Mouse (Mus musculus): ENCODE results near the gene Btbd11. TPM values are rescaled to one million over a fixed set of nuclear protein-coding genes. Genes with fewer than 3 reads are reported as not detected.

Gene Btbd11
- polyA plus RNA-seq, 1 experiment from 2014 or later = 6.6 TPM

DNA sequence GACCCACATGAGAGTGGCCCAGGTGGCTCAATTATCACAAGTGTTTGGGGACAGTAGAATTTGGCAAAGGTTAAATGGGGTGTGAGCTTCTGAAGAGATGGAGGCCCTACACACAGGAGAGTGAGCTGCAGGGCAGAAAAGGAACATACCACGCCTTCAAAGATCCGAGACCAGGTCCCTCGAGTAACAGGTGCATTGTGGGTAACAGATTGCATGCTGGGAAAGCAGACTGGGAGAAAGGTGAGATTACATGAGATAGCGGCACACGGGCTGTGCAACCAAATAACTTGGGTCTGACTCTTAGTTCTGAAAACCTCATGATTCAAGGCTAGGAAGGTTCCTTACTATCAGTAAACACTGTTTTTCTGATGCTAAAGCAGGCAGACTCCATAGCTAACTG, 209.7 kb downstream of the Btbd11 start:
- 96% methylated on average over 5 of the region's 5 CpGs for WGBS
- ATAC-seq (ENCODE audit: insufficient read depth, low FRiP score, low TSS enrichment) = no peak

DNA sequence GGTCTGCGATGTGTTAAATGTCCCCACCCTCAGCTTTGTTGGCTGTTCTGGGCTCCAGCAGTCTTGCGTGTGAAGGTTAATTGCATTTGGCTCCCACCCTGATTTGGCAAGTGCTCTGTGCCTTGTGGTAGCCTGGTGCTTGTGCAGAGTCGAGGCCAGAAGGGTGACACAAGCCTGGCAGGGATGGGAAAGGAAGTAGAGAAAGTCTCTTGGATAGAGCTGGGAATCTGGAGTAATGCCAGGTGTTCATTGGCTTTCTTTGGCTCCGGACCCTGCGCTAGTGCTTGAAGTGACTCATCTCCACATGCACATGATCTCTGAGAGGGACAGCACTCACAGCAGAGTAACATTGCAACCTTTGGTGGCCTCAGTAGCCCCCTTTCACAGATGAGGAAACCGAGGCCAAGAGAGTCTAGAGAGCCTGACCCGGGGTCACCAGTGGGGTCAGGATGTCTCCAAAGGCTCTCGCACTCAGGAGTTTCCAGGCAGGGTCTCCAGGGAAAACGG, 211.5 kb downstream of the Btbd11 start:
- Histone ChIP-seq H3K4me3 (ENCODE audit: low read depth, low read length) (peak overlapping the region; percentile 39), H3K27ac (ENCODE audit: low read depth, low read length) (no peak overlapping the region), H3K27me3 (ENCODE audit: control insufficient read depth, insufficient read depth, low read length) (no peaks in the 10 kb centered on the region), H3K4me2 (ENCODE audit: low read depth) (peak overlapping the region; percentile 84), H3K9ac (ENCODE audit: low read length) (peak overlapping the region; percentile 66), H3K4me1 (ENCODE audit: control insufficient read depth, insufficient read depth, low read length) (no peaks in the 10 kb centered on the region), H3K36me3 (ENCODE audit: control insufficient read depth, insufficient read depth, low read length) (no peaks in the 10 kb centered on the region), H3K9me3 (ENCODE audit: control insufficient read depth, low read length) (no peaks in the 10 kb centered on the region)
- WGBS = 44% methylated on average over 9 of the region's 9 CpGs
- ATAC-seq (ENCODE audit: insufficient read depth, low FRiP score, low TSS enrichment) (no peak), DNase-seq (ENCODE audit: low spot score) (no peak)

More for the DNA sequence above, 209.7 kb downstream of the Btbd11 start:
- DNase-seq (ENCODE audit: low spot score) = no peak
- Histone ChIP-seq H3K9ac (ENCODE audit: low read length) (no peak overlapping the region), H3K4me1 (ENCODE audit: control insufficient read depth, insufficient read depth, low read length) (no peaks in the 10 kb centered on the region), H3K36me3 (ENCODE audit: control insufficient read depth, insufficient read depth, low read length) (no peaks in the 10 kb centered on the region), H3K27ac (ENCODE audit: low read depth, low read length) (no peak overlapping the region), H3K9me3 (ENCODE audit: control insufficient read depth, low read length) (no peaks in the 10 kb centered on the region), H3K4me3 (ENCODE audit: low read depth, low read length) (no peak overlapping the region), H3K27me3 (ENCODE audit: control insufficient read depth, insufficient read depth, low read length) (no peaks in the 10 kb centered on the region), H3K4me2 (ENCODE audit: low read depth) (no peak overlapping the region)

DNA sequence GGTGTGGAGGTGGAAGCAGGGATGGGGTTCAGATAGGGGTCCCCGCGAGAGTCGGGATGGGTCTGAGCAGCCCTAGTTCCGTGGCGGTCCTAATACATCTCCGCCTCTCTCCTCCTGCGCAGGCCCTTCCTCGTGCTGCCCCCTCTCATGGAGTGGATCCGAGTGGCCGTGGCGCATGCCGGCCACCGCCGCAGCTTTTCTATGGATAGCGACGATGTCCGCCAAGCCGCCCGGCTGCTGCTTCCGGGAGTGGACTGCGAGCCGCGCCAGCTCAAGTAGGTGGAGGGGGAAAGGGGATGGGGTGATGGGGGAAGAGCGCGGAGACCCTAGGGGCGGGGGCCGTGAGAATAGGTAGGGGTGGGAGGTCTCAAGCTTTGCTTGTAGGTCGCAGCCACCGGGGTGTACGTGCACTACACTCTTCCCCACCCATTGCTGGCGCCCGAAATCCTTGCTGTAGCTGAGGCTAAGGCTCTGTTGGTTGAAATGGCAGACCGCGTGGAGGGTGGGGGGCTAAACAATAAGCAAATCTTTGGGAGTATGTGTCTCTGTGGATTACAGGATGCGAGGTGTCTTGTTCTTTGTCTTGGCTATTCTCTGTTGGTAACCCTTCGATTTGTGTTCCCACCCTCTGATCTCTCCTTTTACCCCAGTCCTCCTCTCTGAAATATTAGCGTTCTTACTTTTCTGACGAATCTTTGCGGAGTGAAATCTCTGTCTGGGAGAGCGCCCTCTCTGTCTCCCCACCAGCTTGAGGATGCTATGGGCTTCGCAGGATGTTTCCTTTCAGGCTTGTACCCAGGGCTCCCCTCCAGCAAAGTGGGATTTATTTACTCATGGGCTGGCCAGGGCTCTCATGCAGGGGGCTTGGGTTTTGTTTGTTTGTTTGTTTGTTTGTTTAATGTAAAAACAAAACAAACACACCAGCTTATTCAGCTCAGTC, 212.3 kb downstream of the Btbd11 start:
- H3K9me3 ChIP-seq (ENCODE audit: control insufficient read depth, low read length) = no peaks in the 10 kb centered on the region
- H3K36me3 ChIP-seq (ENCODE audit: control insufficient read depth, insufficient read depth, low read length) = no peaks in the 10 kb centered on the region
- H3K4me3 ChIP-seq (ENCODE audit: low read depth, low read length) = peak overlapping the region; percentile 39
- H3K4me2 ChIP-seq (ENCODE audit: low read depth) = peak overlapping the region; percentile 84
- peak; percentile 63 for DNase-seq (ENCODE audit: low spot score)
- H3K4me1 ChIP-seq (ENCODE audit: control insufficient read depth, insufficient read depth, low read length) = no peaks in the 10 kb centered on the region
- 1% methylated on average over 39 of the region's 41 CpGs for WGBS
- 0 out of 2 replicates have a peak overlapping the region, but pooled peaks have one; percentile 35 for H3K27ac ChIP-seq (ENCODE audit: low read depth, low read length)
- ATAC-seq (ENCODE audit: insufficient read depth, low FRiP score, low TSS enrichment) = peak; percentile 73
- peak overlapping the region; percentile 66 for H3K9ac ChIP-seq (ENCODE audit: low read length)
- H3K27me3 ChIP-seq (ENCODE audit: control insufficient read depth, insufficient read depth, low read length) = no peaks in the 10 kb centered on the region

DNA sequence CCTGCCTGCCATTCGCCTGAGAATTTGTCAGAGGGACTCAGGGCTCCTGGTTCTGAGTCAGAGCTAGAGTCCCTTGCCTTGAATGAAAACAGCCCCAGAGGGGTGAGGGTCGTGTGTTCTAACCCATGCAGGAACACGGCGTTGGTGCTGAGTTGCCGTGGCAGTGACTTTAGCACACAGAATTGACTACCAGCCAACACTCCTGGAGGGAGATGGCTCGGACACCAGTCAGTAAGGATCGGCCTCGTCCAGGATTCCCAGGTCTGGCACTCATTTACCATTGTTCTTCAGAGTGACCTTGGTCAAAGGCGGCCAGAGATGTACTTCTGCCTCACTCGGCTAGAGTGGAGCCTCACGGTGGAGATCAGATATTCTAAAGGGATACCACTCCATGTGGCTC, 215.9 kb downstream of the Btbd11 start:
- no peak for ATAC-seq (ENCODE audit: insufficient read depth, low FRiP score, low TSS enrichment)
- whole genome bisulfite sequencing = 88% methylated on average over 11 of the region's 11 CpGs
- DNase-seq (ENCODE audit: low spot score) = no peak
- Histone ChIP-seq H3K9ac (ENCODE audit: low read length) (no peak overlapping the region), H3K36me3 (ENCODE audit: control insufficient read depth, insufficient read depth, low read length) (no peaks in the 10 kb centered on the region), H3K4me1 (ENCODE audit: control insufficient read depth, insufficient read depth, low read length) (no peaks in the 10 kb centered on the region), H3K9me3 (ENCODE audit: control insufficient read depth, low read length) (no peaks in the 10 kb centered on the region), H3K27ac (ENCODE audit: low read depth, low read length) (no peak overlapping the region), H3K4me3 (ENCODE audit: low read depth, low read length) (no peak overlapping the region), H3K27me3 (ENCODE audit: control insufficient read depth, insufficient read depth, low read length) (no peaks in the 10 kb centered on the region), H3K4me2 (ENCODE audit: low read depth) (no peak overlapping the region)

DNA sequence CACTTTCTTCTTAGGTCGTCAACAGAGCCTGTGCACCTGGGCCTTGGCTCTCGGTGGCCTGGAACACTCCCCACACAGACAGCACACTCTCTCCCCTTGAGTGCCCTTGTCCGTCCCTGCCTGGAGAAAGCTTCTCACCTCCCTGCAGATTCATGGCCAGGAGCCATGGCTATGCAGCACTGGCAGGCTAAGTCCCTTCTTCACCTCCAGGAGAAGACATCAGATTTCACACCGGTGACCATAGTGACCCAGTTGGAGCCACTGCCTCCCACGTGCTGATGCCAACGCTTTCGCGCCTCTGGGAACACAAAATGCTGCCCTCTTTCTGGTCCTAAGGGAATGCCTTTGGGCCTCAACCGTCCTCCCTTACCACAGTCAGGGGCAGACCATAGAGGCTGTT, 217.9 kb downstream of the Btbd11 start:
- Histone ChIP-seq H3K27ac (ENCODE audit: low read depth, low read length) (no peak overlapping the region), H3K4me3 (ENCODE audit: low read depth, low read length) (no peak overlapping the region), H3K9ac (ENCODE audit: low read length) (no peak overlapping the region), H3K27me3 (ENCODE audit: control insufficient read depth, insufficient read depth, low read length) (no peaks in the 10 kb centered on the region), H3K9me3 (ENCODE audit: control insufficient read depth, low read length) (no peaks in the 10 kb centered on the region), H3K4me1 (ENCODE audit: control insufficient read depth, insufficient read depth, low read length) (no peaks in the 10 kb centered on the region), H3K4me2 (ENCODE audit: low read depth) (no peak overlapping the region), H3K36me3 (ENCODE audit: control insufficient read depth, insufficient read depth, low read length) (no peaks in the 10 kb centered on the region)
- 80% methylated on average over 9 of the region's 9 CpGs for WGBS
- no peak for ATAC-seq (ENCODE audit: insufficient read depth, low FRiP score, low TSS enrichment)
- no peak for DNase-seq (ENCODE audit: low spot score)

DNA sequence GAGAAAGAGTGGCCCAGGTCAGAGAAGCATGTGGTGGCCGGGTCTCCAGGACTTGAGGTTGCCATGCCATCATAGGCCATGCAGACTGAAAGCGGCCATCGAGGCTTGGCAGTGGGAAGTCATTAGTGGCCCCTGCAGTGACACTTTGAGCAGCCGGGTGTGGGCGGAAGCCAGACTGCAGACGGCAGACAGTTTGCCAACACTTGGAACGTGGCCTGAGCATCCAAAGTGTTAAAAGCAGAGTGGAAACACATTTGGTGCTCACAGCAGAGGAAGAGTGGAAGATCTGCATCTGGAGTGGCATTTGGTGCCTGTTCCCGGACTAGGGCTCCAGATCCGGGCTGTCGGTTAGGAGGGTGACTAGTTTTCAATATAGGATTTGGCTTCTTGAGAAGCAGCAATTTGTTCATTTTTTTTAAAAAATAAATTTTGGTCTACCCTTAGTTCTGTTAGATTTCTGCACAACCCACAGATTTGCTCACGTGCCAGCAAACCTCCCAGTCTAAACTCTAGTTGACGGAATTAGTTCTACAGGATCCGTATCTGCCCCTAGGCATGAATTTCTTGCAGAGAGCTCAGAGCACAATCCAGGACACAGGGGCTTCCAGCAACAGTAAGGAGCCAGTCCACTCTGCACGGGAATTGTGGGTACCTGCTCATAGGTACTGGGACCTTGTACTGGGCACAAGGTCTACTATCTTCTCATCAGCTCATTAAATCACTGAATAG, 222.1 kb downstream of the Btbd11 start:
- Histone ChIP-seq H3K36me3 (ENCODE audit: control insufficient read depth, insufficient read depth, low read length) (no peaks in the 10 kb centered on the region), H3K4me2 (ENCODE audit: low read depth) (no peak overlapping the region), H3K27me3 (ENCODE audit: control insufficient read depth, insufficient read depth, low read length) (no peaks in the 10 kb centered on the region), H3K9me3 (ENCODE audit: control insufficient read depth, low read length) (no peaks in the 10 kb centered on the region), H3K9ac (ENCODE audit: low read length) (no peak overlapping the region), H3K4me3 (ENCODE audit: low read depth, low read length) (no peak overlapping the region), H3K27ac (ENCODE audit: low read depth, low read length) (no peak overlapping the region), H3K4me1 (ENCODE audit: control insufficient read depth, insufficient read depth, low read length) (no peaks in the 10 kb centered on the region)
- ATAC-seq (ENCODE audit: insufficient read depth, low FRiP score, low TSS enrichment) (no peak), DNase-seq (ENCODE audit: low spot score) (no peak)
- WGBS = 86% methylated on average over 14 of the region's 14 CpGs

DNA sequence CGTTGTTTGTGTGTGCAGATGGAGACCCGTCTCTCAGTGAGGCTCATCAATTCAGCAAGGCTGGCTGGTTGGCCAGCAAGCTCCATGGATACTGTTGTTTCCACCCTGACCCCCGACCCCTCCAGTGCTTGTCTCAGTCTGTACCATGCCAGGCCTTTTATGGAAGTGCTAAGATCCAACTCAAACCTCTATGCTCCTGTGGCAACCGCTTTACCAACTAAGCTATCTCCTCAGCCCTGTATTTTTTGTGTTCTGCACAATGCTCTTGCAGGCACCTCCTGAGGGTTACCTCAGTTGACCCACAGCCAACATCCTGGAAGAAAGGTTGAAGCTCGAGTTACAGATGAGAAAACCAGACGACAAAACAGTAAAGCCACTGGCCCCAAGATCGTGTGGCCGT, 230.5 kb downstream of the Btbd11 start:
- no peak overlapping the region for H3K9ac ChIP-seq (ENCODE audit: low read length)
- no peak overlapping the region for H3K4me3 ChIP-seq (ENCODE audit: low read depth, low read length)
- peaks cover 9% of the 10 kb centered on the region; the same call in 1 of the 2 replicates for H3K4me1 ChIP-seq (ENCODE audit: control insufficient read depth, insufficient read depth, low read length)
- H3K27ac ChIP-seq (ENCODE audit: low read depth, low read length) = no peak overlapping the region
- H3K4me2 ChIP-seq (ENCODE audit: low read depth) = no peak overlapping the region
- 39% methylated on average over 8 of the region's 8 CpGs for WGBS
- H3K27me3 ChIP-seq (ENCODE audit: control insufficient read depth, insufficient read depth, low read length) = no peaks in the 10 kb centered on the region
- H3K9me3 ChIP-seq (ENCODE audit: control insufficient read depth, low read length) = no peaks in the 10 kb centered on the region
- no peak for DNase-seq (ENCODE audit: low spot score)
- no peak for ATAC-seq (ENCODE audit: insufficient read depth, low FRiP score, low TSS enrichment)
- no peaks in the 10 kb centered on the region for H3K36me3 ChIP-seq (ENCODE audit: control insufficient read depth, insufficient read depth, low read length)

DNA sequence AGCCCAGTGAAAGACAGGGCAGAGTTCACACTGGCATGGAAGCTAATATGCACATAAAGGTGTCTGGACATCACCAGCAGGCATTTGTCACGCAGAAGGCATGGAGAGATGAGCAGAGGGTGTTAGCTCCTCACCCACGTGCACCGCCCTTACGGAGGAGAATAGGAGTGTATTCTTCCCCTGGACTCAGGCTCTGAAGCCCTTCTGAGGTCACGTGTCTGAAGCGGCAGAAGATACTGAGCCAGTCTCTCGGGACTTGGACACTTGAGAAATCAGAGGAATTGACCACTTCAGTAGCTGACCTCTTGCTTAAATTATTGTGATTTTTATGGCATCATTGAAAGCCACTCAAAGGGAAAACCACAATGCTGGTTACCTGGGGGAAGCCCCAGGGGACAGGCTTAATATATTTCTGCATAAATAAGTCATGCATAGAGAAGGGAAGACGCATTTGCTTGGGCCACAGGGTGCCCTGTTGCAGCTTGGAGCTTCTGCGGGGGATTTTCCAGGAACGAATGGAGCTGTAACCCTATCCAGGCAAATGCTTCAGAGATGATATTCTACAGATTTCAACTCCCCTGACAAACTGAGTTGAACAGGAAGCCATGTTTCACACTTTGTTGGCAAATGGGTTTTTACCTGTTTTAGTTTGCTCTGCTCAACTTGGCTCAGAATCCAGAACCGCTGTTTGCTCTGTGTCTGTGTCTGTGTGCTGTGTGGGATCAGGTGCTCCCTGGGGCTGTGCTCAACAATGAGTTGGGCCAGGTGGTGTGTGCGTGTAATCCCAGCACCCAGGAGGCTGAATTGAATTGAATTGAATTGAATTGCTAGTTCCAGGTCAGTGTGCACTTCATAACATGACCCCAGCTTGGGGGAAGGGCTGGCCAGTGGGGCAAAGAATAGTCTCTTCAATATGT, 231.1 kb downstream of the Btbd11 start:
- H3K4me3 ChIP-seq (ENCODE audit: low read depth, low read length) = no peak overlapping the region
- H3K36me3 ChIP-seq (ENCODE audit: control insufficient read depth, insufficient read depth, low read length) = no peaks in the 10 kb centered on the region
- no peak overlapping the region for H3K4me2 ChIP-seq (ENCODE audit: low read depth)
- H3K9me3 ChIP-seq (ENCODE audit: control insufficient read depth, low read length) = no peaks in the 10 kb centered on the region
- ATAC-seq (ENCODE audit: insufficient read depth, low FRiP score, low TSS enrichment) (no peak), DNase-seq (ENCODE audit: low spot score) (no peak)
- no peak overlapping the region for H3K27ac ChIP-seq (ENCODE audit: low read depth, low read length)
- H3K4me1 ChIP-seq (ENCODE audit: control insufficient read depth, insufficient read depth, low read length) = peaks cover 9% of the 10 kb centered on the region; the same call in 1 of the 2 replicates
- WGBS = 46% methylated on average over 12 of the region's 12 CpGs
- no peaks in the 10 kb centered on the region for H3K27me3 ChIP-seq (ENCODE audit: control insufficient read depth, insufficient read depth, low read length)
- no peak overlapping the region for H3K9ac ChIP-seq (ENCODE audit: low read length)

All from neural tube, embryonic 11.5 days (tissue).